Comparison of ENCODE assay signal across 29 mouse cellular contexts in genomic region chr1:63603870-63604500, GRCm38 (mm10). TPM values are rescaled to one million over a fixed set of nuclear protein-coding genes. Genes with fewer than 3 reads are reported as not detected.
"Had no signal": no experiment of that assay in that cellular context is flagged by ENCODE, and none has a peak within 500 bp of the region (broad histone marks: within the 10 kb centered on the region; RNA-seq: fewer than 3 reads in every experiment).

No protein-coding gene starts in this region.

- H3K4me3 ChIP-seq: intestine, embryonic 15.5 days; kidney, embryonic 15.5 days; left cerebral cortex, adult 2 months; liver, embryonic 13.5 days; neural tube, embryonic 13.5 days; stomach, embryonic 15.5 days had no signal

- H3K36me3 ChIP-seq: intestine, embryonic 15.5 days; kidney, embryonic 15.5 days; liver, embryonic 13.5 days; neural tube, embryonic 13.5 days; stomach, embryonic 15.5 days had no signal

- H3K9me3 ChIP-seq: intestine, embryonic 15.5 days; kidney, embryonic 15.5 days; liver, embryonic 13.5 days; neural tube, embryonic 13.5 days; stomach, embryonic 15.5 days had no signal

- H3K4me1 ChIP-seq: intestine, embryonic 15.5 days; kidney, embryonic 15.5 days; liver, embryonic 13.5 days; neural tube, embryonic 13.5 days; stomach, embryonic 15.5 days had no signal

- H3K27me3 ChIP-seq: intestine, embryonic 15.5 days; kidney, embryonic 15.5 days; liver, embryonic 13.5 days; neural tube, embryonic 13.5 days; stomach, embryonic 15.5 days had no signal

- H3K27ac ChIP-seq: intestine, embryonic 15.5 days; kidney, embryonic 15.5 days; left cerebral cortex, adult 2 months; liver, embryonic 13.5 days; neural tube, embryonic 13.5 days; stomach, embryonic 15.5 days had no signal

- H3K4me2 ChIP-seq: intestine, embryonic 15.5 days; kidney, embryonic 15.5 days; liver, embryonic 13.5 days; midbrain, embryonic 11.5 days; neural tube, embryonic 13.5 days; stomach, embryonic 15.5 days had no signal

- H3K9ac ChIP-seq: intestine, embryonic 15.5 days; kidney, embryonic 15.5 days; liver, embryonic 13.5 days; neural tube, embryonic 13.5 days; stomach, embryonic 15.5 days had no signal

- DNase-seq: kidney, adult 11 months; kidney, adult 8-10 months; kidney, postnatal 10 days; kidney, postnatal 36 days; layer of hippocampus, postnatal 36 days; liver, embryonic 13.5 days; midbrain, embryonic 14.5 days; retina, postnatal 1 day; right cerebral cortex, postnatal 25 days; spleen, adult 18-20 months; thymus, postnatal 25 days had no signal

- ATAC-seq: intestine, embryonic 15.5 days had no signal

RNA-seq across cellular contexts. Expression of gene Gm39653, which starts 11.8 kb away (rescaled TPM):
- total RNA-seq: layer of hippocampus, adult 8-10 months; layer of hippocampus, postnatal 10 days; layer of hippocampus, postnatal 36 days; left cerebral cortex, postnatal 10 days; liver, adult 2 months; megakaryocyte progenitor cell, adult 5-6 weeks; megakaryocyte-erythroid progenitor cell, adult 5-6 weeks; midbrain, postnatal 0 days; neutrophil, adult 5-6 weeks had no signal
- polyA plus RNA-seq: intestine, embryonic 15.5 days; kidney, embryonic 15.5 days; limb, embryonic 11.5 days; limb, embryonic 14.5 days; liver, adult 2 months; liver, embryonic 13.5 days; liver, embryonic 16.5 days; midbrain, embryonic 11.5 days; midbrain, embryonic 14.5 days; midbrain, postnatal 0 days; neural tube, embryonic 13.5 days; stomach, embryonic 15.5 days; thymus, postnatal 0 days had no signal
